Mouse (Mus musculus) lung, postnatal 36 days (tissue): ENCODE results near the gene Olfr618.
"Not testable (repeated sequence)": the region's sequence is repeated elsewhere in the genome, so short reads cannot be mapped to it uniquely, and the experiment has no call there.

Experiments
- DNase-seq: peaks from one replicate; pipeline ENCODE4 v3.0.0; 2022; ENCODE audit warnings: mixed read lengths

The Olfr618 gene

GRCm38 (mm10) chr7:103589803-103590202, at the start of gene Olfr618:
TSS of gene Olfr618 (plus strand) at chr7:103590103.
- no peak for DNase-seq

GRCm38 (mm10) chr7:103542617-103543016, 47.3 kb upstream of the Olfr618 start, which contains the start of gene Olfr612:
TSS of gene Olfr612 (minus strand) at chr7:103542717.
- not testable (repeated sequence) for DNase-seq

- DNase-seq = no peak
Observed at GRCm38 (mm10) chr7:103547774-103548173, 42.1 kb upstream of the Olfr618 start, which contains the start of gene Olfr613. TSS of gene Olfr613 (plus strand) at chr7:103548074.

- no peak for DNase-seq
Observed at GRCm38 (mm10) chr7:103555779-103556178, 34.1 kb upstream of the Olfr618 start, which contains the start of gene Olfr615. TSS of gene Olfr615 (plus strand) at chr7:103556079.

- DNase-seq = no peak
Observed at GRCm38 (mm10) chr7:103569043-103569442, 20.9 kb upstream of the Olfr618 start, which contains the start of gene Olfr616. TSS of gene Olfr616 (minus strand) at chr7:103569143.

GRCm38 (mm10) chr7:103572761-103573160, 17.1 kb upstream of the Olfr618 start, which contains the start of gene Olfr617:
TSS of gene Olfr617 (plus strand) at chr7:103573061.
- DNase-seq = no peak

- no peak for DNase-seq
Observed at GRCm38 (mm10) chr7:103600275-103600674, 10.4 kb downstream of the Olfr618 start, which contains the start of gene Olfr619. TSS of gene Olfr619 (plus strand) at chr7:103600575.

- no peak for DNase-seq
Observed at GRCm38 (mm10) chr7:103607425-103607824, 17.5 kb downstream of the Olfr618 start.

GRCm38 (mm10) chr7:103612434-103612833, 22.5 kb downstream of the Olfr618 start, which contains the start of gene Olfr620:
TSS of gene Olfr620 (minus strand) at chr7:103612534.
- DNase-seq = no peak

GRCm38 (mm10) chr7:103636795-103637194, 46.9 kb downstream of the Olfr618 start:
- no peak for DNase-seq

GRCm38 (mm10) chr7:103642602-103643001, 52.7 kb downstream of the Olfr618 start, which contains the start of gene Olfr622:
TSS of gene Olfr622 (minus strand) at chr7:103642702.
- no peak for DNase-seq

- no peak for DNase-seq
Observed at GRCm38 (mm10) chr7:103644070-103644469, 54.2 kb downstream of the Olfr618 start.
